Mouse (Mus musculus) small intestine, adult 2 months (tissue): ENCODE measurements around the gene Pelp1.

Experiments
- CTCF ChIP-seq: fragments of 200-500 bp; IDR thresholded peaks from 2 replicates; pipeline ENCODE4 v1.5.1; 2012; ENCODE audit warnings: low read depth, mild to moderate bottlenecking, control low read depth, inconsistent platforms, low read length, moderate library complexity, mixed read lengths; ENCODE audit not compliant: insufficient replicate concordance, insufficient read length; ENCODE audit errors: extremely low read depth
- POLR2A ChIP-seq: fragments of 200-500 bp; IDR thresholded peaks from 2 replicates; pipeline ENCODE4 v1.6.1; 2012; ENCODE audit warnings: low read depth, mild to moderate bottlenecking, control low read depth, inconsistent platforms, low read length, moderate library complexity

DNA sequence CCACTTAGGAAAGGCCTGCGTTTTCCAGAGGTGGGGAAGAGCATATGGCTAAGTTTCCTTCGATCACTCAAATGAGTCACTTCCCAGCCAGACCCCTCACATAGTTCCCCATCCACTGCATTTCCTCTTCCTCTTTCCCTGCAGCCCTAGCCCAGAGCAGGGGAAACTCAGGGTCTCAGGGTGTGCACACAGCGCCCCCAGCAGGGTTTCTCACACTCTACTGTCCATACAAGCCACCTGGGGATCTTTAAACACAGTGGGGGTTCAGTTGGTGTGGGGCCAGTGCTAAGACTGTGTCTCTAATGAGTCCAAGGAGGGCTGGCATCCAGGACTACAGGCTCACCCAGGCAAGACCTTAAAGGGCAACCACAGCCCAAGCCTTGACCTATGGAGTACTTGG, 36.9 kb upstream of the Pelp1 start:
- TF ChIP-seq CTCF (no peak), POLR2A (no peak)
